ENCODE assay signal across 36 mouse cellular contexts in genomic region chr15:101599123-101599522, GRCm38 (mm10). TPM values are rescaled to one million over a fixed set of nuclear protein-coding genes. Genes with fewer than 3 reads are reported as not detected.
DNase-seq lines count a peak whose midpoint lies in the region; ATAC-seq and TF ChIP-seq lines count a peak whose summit lies in the region.
"Had no signal": no experiment of that assay in that cellular context is flagged by ENCODE, and none has a peak within 500 bp of the region (broad histone marks: within the 10 kb centered on the region; RNA-seq: fewer than 3 reads in every experiment).

No protein-coding gene starts in this region.

- no peak for TF ChIP-seq RAD21 in MEL (IDR thresholded peaks at IDR 0.05; ENCODE audit: low read depth, low read length)

- H3K27me3 ChIP-seq in embryonic facial prominence, embryonic 14.5 days (replicated peaks; ENCODE audit: control insufficient read depth, insufficient read depth, low read length): no peaks in the 10 kb centered on the region
- no peaks in the 10 kb centered on the region for H3K27me3 ChIP-seq in embryonic facial prominence, embryonic 10.5 days (replicated peaks; ENCODE audit: low read depth, poor library complexity, severe bottlenecking)
- peaks cover 0 to 2% of the 10 kb centered on the region in 2 experiments; a peak in 2 of 4 replicates for H3K27me3 ChIP-seq in MEL (ENCODE audit: control insufficient read depth in 1 of 2, insufficient read depth in 2 of 2, low read length in 2 of 2)
- H3K27me3 ChIP-seq in hindbrain, embryonic 14.5 days (ENCODE audit: control insufficient read depth, insufficient read depth, low read length): no peaks in the 10 kb centered on the region
- H3K27me3 ChIP-seq: embryonic facial prominence, embryonic 12.5 days; forebrain, embryonic 13.5 days; heart, embryonic 13.5 days; intestine, embryonic 15.5 days had no signal

- no peak overlapping the region for H3K27ac ChIP-seq in embryonic facial prominence, embryonic 14.5 days (replicated peaks; ENCODE audit: low read depth, low read length)
- H3K27ac ChIP-seq in embryonic facial prominence, embryonic 10.5 days (replicated peaks): no peak overlapping the region
- H3K27ac ChIP-seq in MEL (ENCODE audit: control insufficient read depth, low read depth, low read length): no peak overlapping the region
- peak overlapping the region; percentile 6; the same call in 1 of the 2 replicates for H3K27ac ChIP-seq in bone marrow macrophage, adult 2 months (ENCODE audit: insufficient read depth, low read depth, low read length)
- no peak overlapping the region for H3K27ac ChIP-seq in hindbrain, embryonic 14.5 days
- H3K27ac ChIP-seq: embryonic facial prominence, embryonic 12.5 days; forebrain, embryonic 13.5 days; heart, adult 2 months; heart, embryonic 10.5 days; heart, embryonic 13.5 days; intestine, embryonic 15.5 days had no signal

- no peak for TF ChIP-seq EP300 in MEL (IDR thresholded peaks at IDR 0.05; ENCODE audit: low read depth in 1 of 2, low read length in 2 of 2)

- no peak overlapping the region for H3K9ac ChIP-seq in embryonic facial prominence, embryonic 14.5 days (ENCODE audit: low read depth, low read length)
- no peak overlapping the region for H3K9ac ChIP-seq in MEL (ENCODE audit: control insufficient read depth, low read depth, low read length, poor library complexity, severe bottlenecking)
- H3K9ac ChIP-seq in hindbrain, embryonic 14.5 days: no peak overlapping the region
- H3K9ac ChIP-seq: embryonic facial prominence, embryonic 12.5 days; forebrain, embryonic 13.5 days; heart, embryonic 13.5 days; intestine, embryonic 15.5 days had no signal

- WGBS in embryonic facial prominence, embryonic 14.5 days: 52% methylated on average over 6 of the region's 6 CpGs
- 71% methylated on average over 6 of the region's 6 CpGs for WGBS in embryonic facial prominence, embryonic 10.5 days
- WGBS in hindbrain, embryonic 14.5 days: 63% methylated on average over 6 of the region's 6 CpGs

- H3K4me3 ChIP-seq in embryonic facial prominence, embryonic 14.5 days (ENCODE audit: low read depth, low read length): no peak overlapping the region
- H3K4me3 ChIP-seq in embryonic facial prominence, embryonic 10.5 days: no peak overlapping the region
- no peak overlapping the region for H3K4me3 ChIP-seq in MEL (ENCODE audit: control insufficient read depth in 1 of 2, insufficient read depth in 1 of 2, low read depth in 2 of 2, low read length in 2 of 2)
- H3K4me3 ChIP-seq in bone marrow macrophage, adult 2 months (ENCODE audit: insufficient read depth, low read length): no peak overlapping the region
- no peak overlapping the region for H3K4me3 ChIP-seq in hindbrain, embryonic 14.5 days (replicated peaks; ENCODE audit: low read length)
- H3K4me3 ChIP-seq: embryonic facial prominence, embryonic 12.5 days; erythroblast, embryonic 14.5 days; forebrain, embryonic 13.5 days; heart, adult 2 months; heart, embryonic 10.5 days; heart, embryonic 13.5 days; intestine, embryonic 15.5 days had no signal

- H3K36me3 ChIP-seq in embryonic facial prominence, embryonic 14.5 days (ENCODE audit: control insufficient read depth, insufficient read depth, low read length): no peaks in the 10 kb centered on the region
- H3K36me3 ChIP-seq in embryonic facial prominence, embryonic 10.5 days (replicated peaks): no peaks in the 10 kb centered on the region
- no peaks in the 10 kb centered on the region for H3K36me3 ChIP-seq in MEL (ENCODE audit: control insufficient read depth in 1 of 2, insufficient read depth in 2 of 2, low read length in 2 of 2)
- no peaks in the 10 kb centered on the region for H3K36me3 ChIP-seq in hindbrain, embryonic 14.5 days (replicated peaks; ENCODE audit: control insufficient read depth, insufficient read depth)
- H3K36me3 ChIP-seq: embryonic facial prominence, embryonic 12.5 days; heart, embryonic 10.5 days; heart, embryonic 13.5 days; intestine, embryonic 15.5 days had no signal

- ATAC-seq in embryonic facial prominence, embryonic 14.5 days (ENCODE audit: low read depth): no peak; the same call in 1 of the 2 replicates
- ATAC-seq in hindbrain, embryonic 14.5 days (ENCODE audit: low FRiP score): no peak
- ATAC-seq: CD4-positive, CD25-positive, alpha-beta regulatory T cell, adult 4 months; forebrain, embryonic 13.5 days; forebrain, embryonic 16.5 days; hindbrain, embryonic 16.5 days; intestine, embryonic 15.5 days had no signal

- H3K79me2 ChIP-seq in MEL (ENCODE audit: control insufficient read depth, insufficient read depth, low read length, poor library complexity): no peaks in the 10 kb centered on the region

- H3K4me1 ChIP-seq in embryonic facial prominence, embryonic 14.5 days (ENCODE audit: control insufficient read depth, insufficient read depth, low read length): no peaks in the 10 kb centered on the region
- no peaks in the 10 kb centered on the region for H3K4me1 ChIP-seq in embryonic facial prominence, embryonic 10.5 days
- H3K4me1 ChIP-seq in MEL (ENCODE audit: control insufficient read depth in 1 of 2, insufficient read depth in 2 of 2, low read length in 2 of 2): no peaks in the 10 kb centered on the region
- peaks cover 4% of the 10 kb centered on the region; the same call in 1 of the 2 replicates for H3K4me1 ChIP-seq in bone marrow macrophage, adult 2 months (ENCODE audit: control insufficient read depth, insufficient read depth, low read length)
- H3K4me1 ChIP-seq in hindbrain, embryonic 14.5 days (replicated peaks; ENCODE audit: control insufficient read depth, insufficient read depth, low read length): no peaks in the 10 kb centered on the region
- H3K4me1 ChIP-seq: forebrain, embryonic 13.5 days; heart, embryonic 13.5 days; intestine, embryonic 15.5 days had no signal

- peak; percentile 48 for DNase-seq in embryonic facial prominence, embryonic 14.5 days (ENCODE audit: low spot score)
- no peak for DNase-seq in embryonic facial prominence, embryonic 10.5 days (ENCODE audit: low spot score)
- DNase-seq in 416B (ENCODE audit: low read depth) (peak; percentile 11), MEL (ENCODE audit: low read depth, low spot score) (peak; percentile 13), adipocyte (ENCODE audit: low spot score) (no peak)
- DNase-seq in right cerebral cortex, postnatal 4 days: no peak
- no peak for DNase-seq in hindbrain, embryonic 14.5 days (ENCODE audit: low spot score)
- DNase-seq: adrenal gland, adult 2 months; adrenal gland, postnatal 14 days; cerebellum, adult 11-12 months; cerebellum, adult 8-10 months; cerebellum, postnatal 14 days; gastrocnemius, postnatal 10 days; gastrocnemius, postnatal 36 days; heart, adult 2 months; heart, postnatal 14 days; heart, postnatal 4 days; kidney, adult 11 months had no signal

- H3K9me3 ChIP-seq in embryonic facial prominence, embryonic 14.5 days (ENCODE audit: control insufficient read depth, low read length): no peaks in the 10 kb centered on the region
- H3K9me3 ChIP-seq in embryonic facial prominence, embryonic 10.5 days: 0 out of 2 replicates have a peak, but pooled peaks cover 4% of the 10 kb centered on the region
- no peaks in the 10 kb centered on the region for H3K9me3 ChIP-seq in MEL (replicated peaks; ENCODE audit: insufficient read depth, low read length)
- H3K9me3 ChIP-seq in hindbrain, embryonic 14.5 days (ENCODE audit: control insufficient read depth, low read length): no peaks in the 10 kb centered on the region
- H3K9me3 ChIP-seq: embryonic facial prominence, embryonic 12.5 days; heart, embryonic 10.5 days; intestine, embryonic 15.5 days had no signal

- TF ChIP-seq CTCF in MEL (IDR thresholded peaks at IDR 0.05 in 2 of 3, conservative IDR thresholded peaks at IDR 0.05 in 1 of 3; ENCODE audit: control insufficient read depth in 1 of 3, insufficient read depth in 1 of 3, low read depth in 2 of 3, low read length in 3 of 3, poor library complexity in 1 of 3, severe bottlenecking in 1 of 3): no peak
- TF ChIP-seq CTCF in bone marrow macrophage, adult 2 months (IDR thresholded peaks at IDR 0.05; ENCODE audit: low read depth, low read length): no peak

- no peak for TF ChIP-seq POLR2A in MEL (IDR thresholded peaks at IDR 0.05; ENCODE audit: control insufficient read depth in 1 of 2, insufficient read depth in 1 of 2, low read depth in 1 of 2, low read length in 2 of 2, poor library complexity in 1 of 2)
- no peak for TF ChIP-seq POLR2A in bone marrow macrophage, adult 2 months (IDR thresholded peaks at IDR 0.05; ENCODE audit: borderline replicate concordance, low read depth, low read length)

- H3K4me2 ChIP-seq in embryonic facial prominence, embryonic 14.5 days (ENCODE audit: low read depth, low read length): no peak overlapping the region
- H3K4me2 ChIP-seq in hindbrain, embryonic 14.5 days (replicated peaks): no peak overlapping the region
- H3K4me2 ChIP-seq: embryonic facial prominence, embryonic 12.5 days; forebrain, embryonic 13.5 days; heart, embryonic 13.5 days; intestine, embryonic 15.5 days had no signal

RNA-seq across cellular contexts. Expression of gene Krt75, which starts 25.4 kb away (rescaled TPM):
- 2.2 and 2.3 TPM in 2 replicates for polyA plus RNA-seq in embryonic facial prominence, embryonic 14.5 days (2014; fragmentation: Nextera tagmentation; extraction: Ambion mirVana)
- polyA plus RNA-seq in embryonic facial prominence, embryonic 10.5 days (2016; fragmentation: Nextera tagmentation; extraction: Ambion mirVana): 0.09 TPM in 2 replicates
- total RNA-seq in MEL (2012; rRNA removed): not detected in 2 replicates
- not detected for polyA plus RNA-seq in MEL (2012; ENCODE audit: insufficient read depth in 1 of 2, insufficient read length in 2 of 2, low read depth in 1 of 2, low replicate concordance in 2 of 2, missing spikeins in 1 of 2)
- polyA plus RNA-seq in bone marrow macrophage, adult 2 months (2012; ENCODE audit: insufficient read depth, insufficient read length, missing spikeins): not detected in 2 replicates
- 0.07 and 0.15 TPM in 2 replicates for polyA plus RNA-seq in hindbrain, embryonic 14.5 days (2014; fragmentation: Nextera tagmentation; extraction: Ambion mirVana)
- total RNA-seq: adrenal gland, adult 2 months; adrenal gland, postnatal 14 days; adrenal gland, postnatal 4 days; gastrocnemius, adult 18-20 months; gastrocnemius, postnatal 10 days; gastrocnemius, postnatal 36 days; granulocyte monocyte progenitor cell, adult 5-6 weeks; heart, adult 2 months; heart, postnatal 14 days; heart, postnatal 4 days had no signal
- polyA plus RNA-seq: adrenal gland, adult 2 months; C2C12; CD4-positive, CD25-positive, alpha-beta regulatory T cell, adult 4 months; erythroblast, embryonic 14.5 days; forebrain, embryonic 13.5 days; heart, adult 2 months; heart, embryonic 13.5 days; intestine, embryonic 15.5 days had no signal

RNA-seq across cellular contexts. Expression of gene Gm5414, which starts 28.9 kb away (rescaled TPM):
- polyA plus RNA-seq in embryonic facial prominence, embryonic 14.5 days (2014; fragmentation: Nextera tagmentation; extraction: Ambion mirVana): not detected in 2 replicates
- not detected in 2 replicates for polyA plus RNA-seq in embryonic facial prominence, embryonic 10.5 days (2016; fragmentation: Nextera tagmentation; extraction: Ambion mirVana)
- not detected in 2 replicates for total RNA-seq in MEL (2012; rRNA removed)
- not detected for polyA plus RNA-seq in MEL (2012; ENCODE audit: insufficient read depth in 1 of 2, insufficient read length in 2 of 2, low read depth in 1 of 2, low replicate concordance in 2 of 2, missing spikeins in 1 of 2)
- polyA plus RNA-seq in bone marrow macrophage, adult 2 months (2012; ENCODE audit: insufficient read depth, insufficient read length, missing spikeins): not detected in 2 replicates
- polyA plus RNA-seq in hindbrain, embryonic 14.5 days (2014; fragmentation: Nextera tagmentation; extraction: Ambion mirVana): not detected in 2 replicates
- total RNA-seq: adrenal gland, adult 2 months; adrenal gland, postnatal 14 days; adrenal gland, postnatal 4 days; ES-E14; gastrocnemius, adult 18-20 months; gastrocnemius, postnatal 10 days; gastrocnemius, postnatal 36 days; granulocyte monocyte progenitor cell, adult 5-6 weeks; heart, adult 2 months; heart, postnatal 14 days; heart, postnatal 4 days had no signal
- polyA plus RNA-seq: adrenal gland, adult 2 months; brain, embryonic 14.5 days; C2C12; CD4-positive, CD25-positive, alpha-beta regulatory T cell, adult 4 months; embryonic facial prominence, embryonic 12.5 days; erythroblast, embryonic 14.5 days; forebrain, embryonic 13.5 days; forebrain, embryonic 16.5 days; heart, adult 2 months; heart, embryonic 10.5 days; heart, embryonic 13.5 days; heart, embryonic 16.5 days; hindbrain, embryonic 11.5 days; hindbrain, embryonic 16.5 days; intestine, embryonic 15.5 days had no signal

RNA-seq across cellular contexts. Expression of gene Krt90, which starts 36.4 kb away (rescaled TPM):
- 0.31 and 0.50 TPM in 2 replicates for polyA plus RNA-seq in embryonic facial prominence, embryonic 14.5 days (2014; fragmentation: Nextera tagmentation; extraction: Ambion mirVana)
- 0.24 and 0.50 TPM in 2 replicates for polyA plus RNA-seq in embryonic facial prominence, embryonic 10.5 days (2016; fragmentation: Nextera tagmentation; extraction: Ambion mirVana)
- total RNA-seq in MEL (2012; rRNA removed): not detected in 2 replicates
- not detected for polyA plus RNA-seq in MEL (2012; ENCODE audit: insufficient read depth in 1 of 2, insufficient read length in 2 of 2, low read depth in 1 of 2, low replicate concordance in 2 of 2, missing spikeins in 1 of 2)
- polyA plus RNA-seq in bone marrow macrophage, adult 2 months (2012; ENCODE audit: insufficient read depth, insufficient read length, missing spikeins): not detected in 2 replicates
- polyA plus RNA-seq in hindbrain, embryonic 14.5 days (2014; fragmentation: Nextera tagmentation; extraction: Ambion mirVana): 0.15 and 0.23 TPM in 2 replicates
- total RNA-seq: adrenal gland, adult 2 months; adrenal gland, postnatal 14 days; gastrocnemius, adult 18-20 months; gastrocnemius, postnatal 10 days; gastrocnemius, postnatal 36 days; granulocyte monocyte progenitor cell, adult 5-6 weeks; heart, adult 2 months had no signal
- polyA plus RNA-seq: adrenal gland, adult 2 months; C2C12; CD4-positive, CD25-positive, alpha-beta regulatory T cell, adult 4 months; erythroblast, embryonic 14.5 days; forebrain, embryonic 13.5 days; heart, adult 2 months; heart, embryonic 13.5 days; heart, embryonic 16.5 days had no signal

RNA-seq across cellular contexts. Expression of gene Gm5478, which starts 48.1 kb away (rescaled TPM):
- not detected in 2 replicates for polyA plus RNA-seq in embryonic facial prominence, embryonic 14.5 days (2014; fragmentation: Nextera tagmentation; extraction: Ambion mirVana)
- not detected in 2 replicates for polyA plus RNA-seq in embryonic facial prominence, embryonic 10.5 days (2016; fragmentation: Nextera tagmentation; extraction: Ambion mirVana)
- not detected in 2 replicates for total RNA-seq in MEL (2012; rRNA removed)
- not detected for polyA plus RNA-seq in MEL (2012; ENCODE audit: insufficient read depth in 1 of 2, insufficient read length in 2 of 2, low read depth in 1 of 2, low replicate concordance in 2 of 2, missing spikeins in 1 of 2)
- not detected in 2 replicates for polyA plus RNA-seq in bone marrow macrophage, adult 2 months (2012; ENCODE audit: insufficient read depth, insufficient read length, missing spikeins)
- polyA plus RNA-seq in hindbrain, embryonic 14.5 days (2014; fragmentation: Nextera tagmentation; extraction: Ambion mirVana): not detected in 2 replicates
- total RNA-seq: adrenal gland, adult 2 months; adrenal gland, postnatal 14 days; adrenal gland, postnatal 4 days; ES-E14; gastrocnemius, adult 18-20 months; gastrocnemius, postnatal 10 days; gastrocnemius, postnatal 36 days; granulocyte monocyte progenitor cell, adult 5-6 weeks; heart, adult 2 months; heart, postnatal 14 days; heart, postnatal 4 days had no signal
- polyA plus RNA-seq: adrenal gland, adult 2 months; brain, embryonic 14.5 days; C2C12; CD4-positive, CD25-positive, alpha-beta regulatory T cell, adult 4 months; embryonic facial prominence, embryonic 12.5 days; erythroblast, embryonic 14.5 days; forebrain, embryonic 13.5 days; forebrain, embryonic 16.5 days; heart, adult 2 months; heart, embryonic 10.5 days; heart, embryonic 13.5 days; heart, embryonic 16.5 days; hindbrain, embryonic 11.5 days; hindbrain, embryonic 16.5 days; intestine, embryonic 15.5 days had no signal

RNA-seq across cellular contexts. Expression of gene Krt82, which starts 48.7 kb away (rescaled TPM):
- polyA plus RNA-seq in embryonic facial prominence, embryonic 14.5 days (2014; fragmentation: Nextera tagmentation; extraction: Ambion mirVana): 0.09 and 0.10 TPM in 2 replicates
- polyA plus RNA-seq in embryonic facial prominence, embryonic 10.5 days (2016; fragmentation: Nextera tagmentation; extraction: Ambion mirVana): not detected in 2 replicates
- not detected in 2 replicates for total RNA-seq in MEL (2012; rRNA removed)
- not detected for polyA plus RNA-seq in MEL (2012; ENCODE audit: insufficient read depth in 1 of 2, insufficient read length in 2 of 2, low read depth in 1 of 2, low replicate concordance in 2 of 2, missing spikeins in 1 of 2)
- not detected in 2 replicates for polyA plus RNA-seq in bone marrow macrophage, adult 2 months (2012; ENCODE audit: insufficient read depth, insufficient read length, missing spikeins)
- not detected in 2 replicates for polyA plus RNA-seq in hindbrain, embryonic 14.5 days (2014; fragmentation: Nextera tagmentation; extraction: Ambion mirVana)
- total RNA-seq: adrenal gland, adult 2 months; adrenal gland, postnatal 14 days; adrenal gland, postnatal 4 days; ES-E14; gastrocnemius, adult 18-20 months; gastrocnemius, postnatal 10 days; gastrocnemius, postnatal 36 days; granulocyte monocyte progenitor cell, adult 5-6 weeks; heart, adult 2 months; heart, postnatal 14 days; heart, postnatal 4 days had no signal
- polyA plus RNA-seq: adrenal gland, adult 2 months; brain, embryonic 14.5 days; C2C12; CD4-positive, CD25-positive, alpha-beta regulatory T cell, adult 4 months; embryonic facial prominence, embryonic 12.5 days; erythroblast, embryonic 14.5 days; forebrain, embryonic 13.5 days; forebrain, embryonic 16.5 days; heart, adult 2 months; heart, embryonic 10.5 days; heart, embryonic 13.5 days; heart, embryonic 16.5 days; hindbrain, embryonic 11.5 days; hindbrain, embryonic 16.5 days; intestine, embryonic 15.5 days had no signal

Comparison
In these comparisons a context has a peak if more than half of its experiments do, and no peak if none do; other contexts are left out.
1. DNase-seq: peak in embryonic facial prominence, embryonic 14.5 days (single experiment), 416B (single experiment) and MEL (single experiment); none in embryonic facial prominence, embryonic 10.5 days (single experiment), right cerebral cortex, postnatal 4 days (single experiment), adipocyte (single experiment) and hindbrain, embryonic 14.5 days (single experiment).